Mouse (Mus musculus): ENCODE measurements at regions not wholly inside any gene's neighbourhood (a gene's known extent, or its start where the extent isn't known, plus 50 kb on each side); places are given as distances from the start of the nearest gene placed in this dataset.

- TF ChIP-seq CTCF (IDR thresholded peaks at IDR 0.05; ENCODE audit: low read depth) (no peak), EP300 (IDR thresholded peaks at IDR 0.05; ENCODE audit: low read depth) (no peak)
These were observed 175.9 kb downstream of the Parm1 start for GRCm38 (mm10) chr5:91693277-91693676.
